Mouse (Mus musculus) megakaryocyte, embryonic 14.5 days (primary cell): Measurements from ENCODE around the gene Cox8a. TPM values are rescaled to one million over a fixed set of nuclear protein-coding genes. Genes with fewer than 3 reads are reported as not detected.

Source experiments
- H3K27me3 ChIP-seq: replicated peaks from 2 replicates; pipeline ENCODE3; 2012; ENCODE audit warnings: inconsistent platforms
- H3K36me3 ChIP-seq: replicated peaks from 2 replicates; pipeline ENCODE3; 2012; ENCODE audit warnings: low read length, inconsistent platforms, mixed read lengths
- H3K4me1 ChIP-seq: 2 replicates; pipeline ENCODE4 v1.6.1; 2012; ENCODE audit warnings: inconsistent platforms
- H3K4me3 ChIP-seq: replicated peaks from 2 replicates; pipeline ENCODE3; 2012; ENCODE audit warnings: moderate library complexity, mild to moderate bottlenecking, inconsistent platforms
- H3K9me3 ChIP-seq: 2 replicates; pipeline ENCODE4 v1.6.1; 2012; ENCODE audit warnings: inconsistent platforms
- FLI1 ChIP-seq: IDR thresholded peaks from 2 replicates; pipeline ENCODE4 v1.6.1; 2012; ENCODE audit warnings: low read length, inconsistent platforms, mixed read lengths
- GATA1 ChIP-seq: IDR thresholded peaks from 3 replicates; pipeline ENCODE4 v1.6.1; 2012; ENCODE audit warnings: mixed read lengths, low read length, inconsistent platforms, borderline replicate concordance
- polyA plus RNA-seq: library from polyadenylated mRNA; stranded (reverse); fragments of >175 nt; gene quantifications from 2 replicates; pipeline ENCODE4 v1.2.3, GENCODE M21; 2012; ENCODE audit warnings: low replicate concordance; ENCODE audit not compliant: insufficient read depth

Cox8a gene
- polyA plus RNA-seq, 1 experiment: 491 TPM

DNA sequence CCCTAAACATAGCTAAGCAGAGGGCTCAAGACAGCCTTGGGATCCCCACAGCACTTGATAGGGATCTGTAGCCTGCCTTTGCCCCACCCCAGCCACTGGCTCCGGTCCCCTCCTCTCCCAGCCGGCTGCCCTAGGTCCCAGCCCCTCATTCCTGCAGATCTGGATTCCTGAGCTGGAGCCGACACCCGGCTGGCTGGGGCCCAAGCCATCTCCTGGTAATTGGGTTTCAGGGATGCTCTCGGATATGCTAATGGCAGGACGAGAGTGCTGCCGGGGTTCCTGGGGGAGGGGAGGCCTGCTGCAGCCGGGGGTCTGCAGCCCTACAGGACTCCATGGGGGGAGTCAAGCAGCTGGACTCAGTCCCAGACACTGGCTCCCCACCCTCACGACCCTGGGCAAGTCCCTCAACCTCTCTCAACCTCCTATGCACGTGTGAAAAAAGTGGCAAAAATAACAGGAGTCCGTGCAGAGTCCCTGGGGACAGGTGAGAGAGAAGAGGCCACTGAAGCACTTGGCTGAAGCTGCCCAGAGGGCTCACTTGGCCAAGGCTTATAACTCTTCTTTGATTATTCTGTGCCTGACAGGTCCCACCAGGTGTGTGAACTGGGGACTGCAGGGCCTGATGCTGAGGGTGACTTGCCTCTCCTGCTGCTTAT is 41.2 kb downstream of the Cox8a start:
- H3K9me3 ChIP-seq: no peaks in the 10 kb centered on the region; the same call in 1 of the 2 replicates
- H3K36me3 ChIP-seq: no peaks in the 10 kb centered on the region
- no peak overlapping the region for H3K4me3 ChIP-seq
- H3K4me1 ChIP-seq: peaks cover 22% of the 10 kb centered on the region
- peaks cover 93% of the 10 kb centered on the region for H3K27me3 ChIP-seq
- no peak for TF ChIP-seq GATA1

DNA sequence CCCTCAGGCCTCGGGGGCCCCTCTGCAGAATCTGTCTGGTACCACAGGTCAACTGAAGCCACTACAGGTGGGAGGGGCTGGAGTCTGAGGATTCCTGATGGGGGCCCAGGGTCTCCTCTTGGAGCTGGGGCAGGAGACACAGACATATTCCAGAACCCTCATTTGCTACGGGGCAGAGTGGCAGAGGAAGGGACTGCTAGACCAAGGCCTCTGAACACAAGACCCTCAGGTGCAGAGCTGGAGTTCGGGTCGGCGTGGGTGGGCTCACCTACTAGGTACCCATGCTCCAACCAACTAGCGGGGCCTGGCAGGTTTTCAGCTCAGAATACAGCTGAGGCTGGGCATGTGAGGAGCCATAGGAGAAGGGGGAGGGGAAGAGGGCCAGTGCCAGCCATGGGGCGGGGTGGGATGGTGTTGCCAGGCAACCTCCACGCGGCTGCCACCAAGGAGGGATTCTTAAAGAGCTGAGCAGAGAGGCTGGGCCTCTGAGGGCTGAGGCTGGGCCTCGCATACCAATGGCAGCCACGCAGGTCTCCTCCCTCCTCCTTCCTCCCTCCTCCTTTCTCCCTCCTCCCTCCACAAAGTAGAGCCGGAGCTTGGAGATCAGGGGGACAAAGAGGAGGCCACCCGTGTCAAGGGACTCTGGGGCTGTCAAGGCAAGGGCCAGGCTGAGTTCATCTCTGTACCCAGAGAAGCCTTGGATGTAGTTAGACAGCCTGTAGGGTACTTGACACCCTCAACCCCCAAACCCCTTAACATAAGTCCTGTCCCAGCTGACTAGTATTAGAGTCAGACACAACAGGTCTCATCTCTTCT is 45.2 kb downstream of the Cox8a start:
- Histone ChIP-seq H3K4me3 (no peak overlapping the region), H3K27me3 (peaks cover 90% of the 10 kb centered on the region), H3K9me3 (no peaks in the 10 kb centered on the region; the same call in 1 of the 2 replicates), H3K36me3 (no peaks in the 10 kb centered on the region), H3K4me1 (peaks cover 22% of the 10 kb centered on the region)
- TF ChIP-seq FLI1 (no peak), GATA1 (no peak)

- peaks cover 91% of the 10 kb centered on the region for H3K27me3 ChIP-seq
- H3K4me3 ChIP-seq: no peak overlapping the region
- peaks cover 30% of the 10 kb centered on the region for H3K4me1 ChIP-seq
- H3K36me3 ChIP-seq: no peaks in the 10 kb centered on the region
- no peaks in the 10 kb centered on the region; the same call in 1 of the 2 replicates for H3K9me3 ChIP-seq
- TF ChIP-seq FLI1 (no peak), GATA1 (no peak)
Measured at GRCm38 (mm10) chr19:7171447-7171846, 46.0 kb downstream of the Cox8a start.

- Histone ChIP-seq H3K4me1 (peaks cover 35% of the 10 kb centered on the region), H3K27me3 (peaks cover 91% of the 10 kb centered on the region), H3K36me3 (no peaks in the 10 kb centered on the region), H3K4me3 (no peak overlapping the region), H3K9me3 (no peaks in the 10 kb centered on the region; the same call in 1 of the 2 replicates)
- TF ChIP-seq FLI1 (no peak), GATA1 (no peak)
Measured at GRCm38 (mm10) chr19:7170916-7171315, 46.5 kb downstream of the Cox8a start.

DNA sequence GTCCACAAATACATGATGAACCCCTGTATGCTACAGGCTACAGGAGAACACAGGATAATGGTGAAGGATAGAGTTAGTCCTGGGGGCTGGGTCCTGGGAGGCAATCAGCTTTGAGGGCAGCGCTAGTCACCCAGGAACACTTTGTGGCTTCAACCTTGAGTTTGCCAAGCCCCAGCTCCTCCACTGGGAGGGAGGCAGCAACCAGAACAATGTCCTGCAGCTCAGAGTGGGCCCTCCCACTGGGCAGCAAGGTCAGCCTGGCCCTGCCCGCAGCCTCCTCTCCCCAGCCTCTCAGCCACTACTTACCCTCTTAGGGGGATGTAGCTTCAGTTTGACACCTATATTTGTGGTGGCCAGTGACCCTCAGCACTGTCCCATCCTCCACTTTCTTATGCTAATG is 49.0 kb downstream of the Cox8a start:
- TF ChIP-seq FLI1: no peak
- H3K9me3 ChIP-seq: no peaks in the 10 kb centered on the region
- H3K36me3 ChIP-seq: no peaks in the 10 kb centered on the region
- no peak overlapping the region for H3K4me3 ChIP-seq
- peaks cover 52% of the 10 kb centered on the region for H3K4me1 ChIP-seq
- peaks cover 93% of the 10 kb centered on the region for H3K27me3 ChIP-seq

DNA sequence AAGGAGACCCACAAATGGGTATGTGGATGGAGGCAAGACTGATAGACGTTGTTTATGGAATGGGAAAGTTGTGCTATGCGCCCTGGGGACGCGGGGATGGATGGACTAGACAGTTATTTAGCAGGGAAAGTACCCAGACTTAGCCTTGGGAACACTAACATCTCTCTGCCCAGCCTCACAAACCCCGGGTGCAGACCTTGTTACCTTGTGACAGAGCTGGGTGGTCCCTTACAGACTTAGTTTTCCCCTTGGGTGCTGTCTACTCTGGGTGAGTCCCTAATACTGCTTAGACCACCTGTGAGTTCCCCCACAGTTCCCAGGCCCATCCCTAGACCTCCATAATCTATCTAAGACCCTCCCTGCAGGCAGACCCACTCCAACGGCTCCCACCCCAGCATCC is 50.6 kb downstream of the Cox8a start:
- H3K27me3 ChIP-seq: peaks cover 93% of the 10 kb centered on the region
- TF ChIP-seq GATA1: no peak
- TF ChIP-seq FLI1: no peak

DNA sequence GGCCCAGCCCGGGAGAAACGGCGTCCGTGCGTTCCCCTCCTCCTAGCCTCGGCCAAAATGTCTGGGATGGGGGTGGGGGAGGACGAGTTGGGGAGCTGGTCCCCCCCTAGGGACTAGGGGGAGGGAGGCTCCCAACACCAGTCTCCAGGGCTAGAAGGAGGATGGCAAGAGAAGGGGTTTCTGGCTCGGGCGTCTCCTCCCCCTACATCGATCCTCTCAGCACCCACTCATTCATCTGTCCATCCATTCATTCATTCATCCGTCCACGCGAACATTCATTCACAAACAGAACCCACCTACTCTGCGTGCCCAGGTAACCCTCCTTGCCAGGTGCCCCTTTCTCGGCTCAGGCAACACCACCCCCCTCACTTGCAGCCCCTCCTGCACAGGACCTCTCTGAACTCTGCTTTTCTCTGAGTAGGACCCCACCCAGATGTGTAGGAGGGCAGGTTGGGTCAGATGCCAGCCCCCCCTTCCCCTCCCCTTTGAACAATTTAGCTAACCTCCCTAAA is 51.2 kb downstream of the Cox8a start:
- Histone ChIP-seq H3K9me3 (no peaks in the 10 kb centered on the region), H3K4me3 (peak overlapping the region; percentile 84), H3K4me1 (peaks cover 43% of the 10 kb centered on the region), H3K36me3 (no peaks in the 10 kb centered on the region), H3K27me3 (peaks cover 93% of the 10 kb centered on the region)
- TF ChIP-seq FLI1 (no peak), GATA1 (no peak)

More for the DNA sequence above, 50.6 kb downstream of the Cox8a start:
- Histone ChIP-seq H3K9me3 (no peaks in the 10 kb centered on the region), H3K4me3 (no peak overlapping the region), H3K4me1 (peaks cover 46% of the 10 kb centered on the region), H3K36me3 (no peaks in the 10 kb centered on the region)

- no peak for TF ChIP-seq FLI1
- no peaks in the 10 kb centered on the region for H3K36me3 ChIP-seq
- peaks cover 94% of the 10 kb centered on the region for H3K27me3 ChIP-seq
- peak overlapping the region; percentile 84 for H3K4me3 ChIP-seq
- H3K9me3 ChIP-seq: no peaks in the 10 kb centered on the region
- peaks cover 42% of the 10 kb centered on the region for H3K4me1 ChIP-seq
Measured at GRCm38 (mm10) chr19:7165509-7166199, 51.8 kb downstream of the Cox8a start.

Other genes starting within 250 kb of the Cox8a start
- 310 and 626 TPM in 2 replicates for gene Ppp1r14b, start 242.6 kb downstream of the Cox8a start, polyA plus RNA-seq
- gene Plcb3, start 241.1 kb downstream of the Cox8a start, polyA plus RNA-seq: 39.2 and 49.3 TPM in 2 replicates
- 154 and 460 TPM in 2 replicates for gene Fkbp2, start 237.1 kb downstream of the Cox8a start, polyA plus RNA-seq
- 68.5 and 73.8 TPM in 2 replicates for gene Vegfb, start 230.0 kb downstream of the Cox8a start, polyA plus RNA-seq
- 19.1 and 20.6 TPM in 2 replicates for gene Dnajc4, start 225.0 kb downstream of the Cox8a start, polyA plus RNA-seq
- 6.7 and 9.1 TPM in 2 replicates for gene Nudt22, start 221.5 kb downstream of the Cox8a start, polyA plus RNA-seq
- gene Trpt1, start 221.5 kb downstream of the Cox8a start, polyA plus RNA-seq: 0.57 TPM in 1 of 2 replicates, not detected in the other
- 5,058 and 7,219 TPM in 2 replicates for gene Fermt3, start 198.1 kb downstream of the Cox8a start, polyA plus RNA-seq
- 29.9 and 116 TPM in 2 replicates for gene Stip1, start 177.6 kb downstream of the Cox8a start, polyA plus RNA-seq
- 9.2 and 14.0 TPM in 2 replicates for gene Macrod1, start 160.8 kb downstream of the Cox8a start, polyA plus RNA-seq
- gene Flrt1, start 111.9 kb downstream of the Cox8a start, polyA plus RNA-seq: not detected in 2 replicates
- 111 and 112 TPM in 2 replicates for gene Otub1, start 11.3 kb downstream of the Cox8a start, polyA plus RNA-seq
- 14.4 and 15.8 TPM in 2 replicates for gene Naa40, start 23.6 kb upstream of the Cox8a start, polyA plus RNA-seq
- 206 and 356 TPM in 2 replicates for gene Rcor2, start 49.7 kb upstream of the Cox8a start, polyA plus RNA-seq
- gene Mark2, start 124.2 kb upstream of the Cox8a start, polyA plus RNA-seq: 179 and 300 TPM in 2 replicates
- 40.6 and 204 TPM in 2 replicates for gene Spindoc, start 165.4 kb upstream of the Cox8a start, polyA plus RNA-seq
- 4.0 and 14.7 TPM in 2 replicates for gene 2700081O15Rik, start 200.0 kb upstream of the Cox8a start, polyA plus RNA-seq